Mouse (Mus musculus) granulocyte monocyte progenitor cell, adult 5-6 weeks (primary cell): ENCODE measurements at regions not wholly inside any gene's neighbourhood (a gene's known extent, or its start where the extent isn't known, plus 50 kb on each side); places are given as distances from the start of the nearest gene placed in this dataset.

Source experiments
- ATAC-seq: replicated peaks from 2 replicates; pipeline ENCODE4 v1.8.0; 2016; ENCODE audit warnings: mild to moderate bottlenecking, moderate TSS enrichment, inconsistent platforms; ENCODE audit not compliant: poor library complexity, severe bottlenecking

GRCm38 (mm10) chr1:73743737-73744554 is 380.3 kb downstream of the Tns1 start:
- ATAC-seq: no peak

- ATAC-seq: no peak
Observed at GRCm38 (mm10) chr1:73737083-73737482, 387.2 kb downstream of the Tns1 start.

DNA sequence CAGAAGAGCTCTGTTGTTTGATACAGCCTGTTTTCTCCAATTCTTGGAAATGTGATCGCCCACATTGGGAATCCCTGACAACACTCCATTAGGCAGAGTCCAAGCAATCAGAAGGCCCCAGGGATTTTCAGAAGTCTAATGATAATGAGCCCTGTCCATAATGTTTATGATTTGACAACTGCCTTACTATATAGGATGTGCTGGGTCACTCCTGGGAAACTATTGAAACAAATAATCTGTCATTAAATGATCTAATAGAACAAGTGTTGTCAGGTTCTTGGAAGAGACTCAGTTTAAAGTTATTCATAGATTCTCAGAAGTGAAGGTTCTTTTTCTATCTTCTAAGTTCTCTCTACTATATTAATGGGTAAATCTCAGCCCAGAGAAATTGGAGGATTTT is 395.9 kb downstream of the Tns1 start:
- ATAC-seq: no peak

GRCm38 (mm10) chr1:73727781-73728180 is 396.5 kb downstream of the Tns1 start:
- ATAC-seq: no peak

- no peak for ATAC-seq
Observed at GRCm38 (mm10) chr1:73726658-73727057, 397.6 kb downstream of the Tns1 start.

GRCm38 (mm10) chr1:73725486-73725885 is 398.8 kb downstream of the Tns1 start:
- ATAC-seq: no peak

- ATAC-seq: no peak
Observed at GRCm38 (mm10) chr1:73724551-73724950, 399.7 kb downstream of the Tns1 start.

DNA sequence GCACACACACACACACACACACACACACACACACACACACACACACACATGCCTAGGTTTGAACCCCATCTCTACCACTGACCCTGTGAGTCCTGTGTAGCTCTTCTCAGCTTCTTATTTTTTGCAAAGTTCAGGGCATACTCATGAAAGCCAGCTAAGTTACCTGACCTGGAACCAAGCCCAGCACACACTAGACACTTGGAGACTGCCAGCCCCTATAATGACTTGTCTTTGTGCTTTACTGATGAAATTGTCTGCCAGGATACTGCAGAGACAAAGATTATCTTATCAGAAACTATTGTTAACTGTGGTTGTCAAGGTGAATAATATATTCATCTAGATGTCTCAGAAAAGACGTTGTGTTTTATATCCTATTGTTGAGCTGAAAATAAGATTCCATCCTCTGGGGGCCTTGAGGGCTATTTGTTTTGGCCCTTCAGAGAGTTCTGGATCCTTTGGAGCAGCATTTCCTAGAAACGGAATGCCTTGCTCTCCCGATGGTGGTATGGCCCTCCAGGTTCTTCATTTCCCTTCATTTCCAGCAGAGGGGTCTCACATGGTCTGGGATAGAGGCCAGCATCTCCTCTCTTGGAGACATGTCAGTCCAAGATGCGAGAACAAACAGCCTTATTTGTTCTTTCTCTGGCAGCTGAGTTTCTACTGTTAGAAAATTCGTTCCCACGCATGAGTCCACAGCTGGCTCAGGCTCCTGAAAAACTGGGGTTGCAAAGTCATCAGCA is 402.6 kb downstream of the Tns1 start:
- ATAC-seq: no peak

DNA sequence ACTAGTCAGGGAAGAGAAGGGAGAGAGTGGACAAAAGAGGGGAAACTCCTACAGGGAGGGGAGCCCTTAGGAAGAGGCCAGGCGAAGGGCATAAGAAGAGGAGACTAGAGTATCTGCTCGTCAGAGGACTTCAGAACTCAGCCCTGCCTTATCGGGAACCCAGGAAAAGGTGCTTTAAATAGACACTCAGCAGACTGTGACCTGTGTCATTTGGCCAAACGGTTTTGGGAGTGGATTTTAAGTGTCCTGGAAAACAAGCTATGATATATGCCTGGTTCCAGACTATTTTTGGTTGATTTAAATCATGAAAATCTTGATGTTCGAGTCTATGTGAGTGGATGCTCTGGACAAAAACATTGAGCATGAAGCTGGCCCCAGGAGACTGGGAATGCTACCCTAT is 405.8 kb downstream of the Tns1 start:
- no peak for ATAC-seq

- no peak for ATAC-seq
Observed at GRCm38 (mm10) chr1:73717401-73717800, 406.8 kb downstream of the Tns1 start.

DNA sequence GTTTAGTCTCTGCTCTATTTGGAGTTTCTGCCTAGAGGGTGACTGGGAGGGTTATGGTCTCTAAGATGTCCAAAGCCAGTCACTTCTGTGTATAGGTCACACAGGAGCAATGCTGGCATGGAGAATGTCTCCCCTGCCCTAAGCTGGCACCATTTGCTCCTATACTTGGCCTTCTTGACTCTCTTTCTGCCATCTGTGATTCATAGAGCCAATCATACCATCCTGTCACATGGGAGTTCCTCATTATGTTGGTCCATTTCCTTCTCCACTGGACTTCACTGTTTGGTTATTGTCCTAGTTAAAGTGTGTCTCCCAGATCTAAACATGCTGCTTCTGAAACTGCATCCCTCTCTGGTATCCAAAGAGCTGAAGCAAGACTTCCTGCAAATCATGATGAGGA is 407.3 kb downstream of the Tns1 start:
- no peak for ATAC-seq

DNA sequence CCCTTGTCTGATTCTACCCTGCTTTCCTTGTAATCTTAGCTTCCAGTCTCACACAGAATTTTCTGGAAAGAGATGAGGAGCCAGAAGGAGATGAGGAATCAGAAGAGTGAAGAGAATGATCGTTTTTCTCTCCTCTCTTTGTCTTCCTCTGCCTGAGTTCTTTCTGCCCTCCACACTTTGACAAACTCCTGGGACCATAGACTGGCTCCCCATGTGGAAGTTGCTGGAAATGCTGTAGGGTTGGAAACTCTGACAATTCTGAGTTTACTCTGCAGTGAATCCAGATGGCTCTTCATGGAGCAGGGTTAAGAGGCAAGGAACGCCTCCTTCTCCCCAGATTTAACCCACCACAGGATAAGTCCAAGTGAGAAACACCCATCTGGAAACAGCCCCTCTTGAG is 408.7 kb downstream of the Tns1 start:
- ATAC-seq: no peak

DNA sequence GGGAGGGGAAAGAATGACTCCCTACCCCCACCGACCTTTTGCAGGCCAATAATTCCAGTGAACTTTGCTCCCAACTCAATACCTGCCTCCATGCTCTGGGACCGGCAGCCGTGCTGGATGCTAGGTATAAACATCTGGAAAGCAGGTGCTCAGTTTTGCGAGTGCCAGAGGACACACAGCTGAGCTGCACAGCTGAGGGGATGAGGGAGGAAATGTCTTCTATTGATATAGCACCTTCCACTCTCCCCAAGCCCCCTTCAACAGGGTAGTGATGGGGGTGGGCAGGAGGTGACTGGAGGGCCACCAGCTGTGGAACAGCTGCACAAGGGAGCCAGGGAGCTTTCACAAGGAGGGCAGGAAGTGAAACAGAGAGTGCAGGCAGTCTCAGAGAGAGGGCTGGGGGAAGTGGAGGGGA is 421.8 kb downstream of the Tns1 start:
- ATAC-seq: no peak

DNA sequence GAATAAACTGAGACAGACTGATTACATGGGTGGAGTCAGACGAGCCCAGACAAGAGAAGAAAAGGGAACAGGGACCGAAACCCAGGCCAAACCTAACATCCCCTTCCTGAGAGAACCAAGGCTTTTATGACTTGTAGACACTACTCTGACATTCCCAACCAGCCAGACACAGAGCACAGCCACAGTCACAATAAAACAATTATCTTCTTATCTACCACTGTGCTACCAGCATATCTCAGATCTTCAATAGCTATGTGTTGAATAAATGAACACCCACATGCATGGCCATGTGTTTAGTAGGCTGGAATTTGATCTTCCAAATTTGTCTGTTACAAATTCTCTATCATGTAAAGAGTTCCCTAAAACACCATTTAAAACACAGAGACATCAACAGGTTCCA is 430.7 kb downstream of the Tns1 start:
- no peak for ATAC-seq

GRCm38 (mm10) chr1:73685734-73686133 is 438.5 kb downstream of the Tns1 start:
- ATAC-seq: no peak

DNA sequence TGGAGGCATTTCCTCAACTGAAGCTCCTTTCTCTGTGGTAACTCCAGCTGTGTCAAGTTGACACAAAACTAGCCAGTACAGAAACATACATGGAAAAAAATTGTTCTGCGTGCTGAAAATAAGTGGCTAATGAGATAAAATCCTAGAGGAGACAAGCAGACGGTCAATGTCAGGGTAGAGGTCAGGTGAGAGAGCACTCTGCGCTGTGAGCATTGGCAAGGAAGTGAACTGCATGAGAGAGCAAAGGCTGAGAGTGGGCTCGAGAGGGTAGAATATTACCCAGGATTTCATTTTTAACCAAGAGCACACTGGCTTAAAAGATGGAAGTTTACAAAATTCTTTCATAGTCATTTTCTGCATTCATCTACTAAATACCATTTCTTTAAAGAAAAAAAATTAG is 439.2 kb downstream of the Tns1 start:
- no peak for ATAC-seq

GRCm38 (mm10) chr1:73684166-73684565 is 440.1 kb downstream of the Tns1 start:
- ATAC-seq: no peak

DNA sequence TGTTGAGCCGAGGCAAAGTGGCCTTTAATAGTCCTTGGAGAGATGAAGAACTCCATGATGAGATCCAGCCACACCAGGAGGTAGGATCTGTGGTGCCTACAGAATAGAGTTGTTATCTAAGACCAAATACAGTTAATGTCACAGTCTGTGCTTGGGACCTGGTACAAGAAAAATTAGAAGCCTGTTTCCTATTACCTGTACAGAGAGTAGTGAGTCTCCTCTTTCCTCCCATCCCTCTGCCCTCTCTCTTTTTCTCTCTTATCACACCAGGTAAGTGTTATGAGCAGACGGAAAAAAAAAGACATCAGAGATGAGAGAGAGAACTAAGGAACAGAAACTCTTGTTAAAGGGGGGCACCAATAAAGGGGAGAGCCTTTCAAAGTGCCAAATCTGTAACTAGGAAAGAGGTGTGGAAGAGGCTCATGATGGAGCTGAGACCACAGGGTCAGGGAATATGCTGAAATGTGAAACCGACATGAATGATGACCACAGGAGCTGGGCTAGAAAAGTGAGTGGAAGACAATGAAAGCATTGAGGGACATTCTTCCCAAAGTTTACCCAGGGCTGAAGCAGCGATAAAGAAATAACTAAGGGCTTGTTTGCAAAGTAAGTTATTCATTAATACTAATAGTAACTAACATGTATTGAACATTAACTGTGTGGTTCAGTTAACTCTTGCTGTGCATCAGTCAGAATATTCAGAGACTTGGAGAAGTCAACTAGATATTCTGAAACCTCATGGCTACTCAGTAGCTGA is 440.9 kb downstream of the Tns1 start:
- no peak for ATAC-seq

DNA sequence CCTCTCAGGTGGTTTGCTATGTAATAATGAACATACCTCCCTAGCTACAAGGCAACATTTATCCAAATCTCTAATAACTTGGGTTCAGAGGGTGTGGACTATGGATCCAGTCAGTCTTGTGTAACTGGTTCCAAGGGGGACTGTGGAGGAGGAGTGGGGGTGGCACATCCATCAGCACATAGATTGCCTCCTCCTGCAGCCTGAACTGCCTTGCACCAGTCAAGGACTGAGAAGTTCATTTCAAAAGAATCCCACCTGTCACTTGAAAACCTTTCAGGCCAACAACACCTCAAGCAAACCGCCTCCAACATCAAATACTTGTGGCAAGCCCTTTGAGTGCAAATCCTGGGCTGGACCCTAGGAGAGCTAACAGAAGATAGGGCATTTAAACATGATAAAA is 442.6 kb downstream of the Tns1 start:
- ATAC-seq: no peak

GRCm38 (mm10) chr1:73680829-73681228 is 443.4 kb downstream of the Tns1 start:
- no peak for ATAC-seq

- ATAC-seq: no peak
Observed at GRCm38 (mm10) chr1:73673851-73674235, 450.4 kb downstream of the Tns1 start.
